Mouse (Mus musculus): ENCODE data around the gene Gramd1b. TPM values are rescaled to one million over a fixed set of nuclear protein-coding genes. Genes with fewer than 3 reads are reported as not detected.
A peak's percentile ranks its signal among the peaks of the same experiment; 100 is the strongest.

Gene Gramd1b
- total RNA-seq, 2 experiments from 2014 or later: 161 to 183 TPM

DNA sequence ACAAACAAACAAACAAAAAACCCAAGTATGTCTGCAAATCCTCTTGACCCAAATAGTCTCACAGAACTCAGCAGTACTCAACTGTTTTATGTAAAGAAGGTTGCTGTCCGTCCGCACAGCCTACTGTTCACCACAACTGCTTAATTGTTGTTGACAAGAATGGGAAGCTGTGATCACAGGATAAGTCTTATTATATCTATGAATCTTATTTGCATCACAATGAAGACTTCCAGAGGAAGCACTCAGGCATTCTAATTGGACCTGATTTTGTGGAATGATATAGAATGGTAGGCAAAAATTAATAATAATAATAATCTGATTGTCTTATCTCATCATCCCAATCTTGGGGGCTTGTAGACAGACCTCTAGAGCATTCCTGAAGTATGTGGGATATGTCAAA is 181.1 kb downstream of the Gramd1b start:
- intact Hi-C loops (cut with DNase I): no loop called here
- no peak for DNase-seq (ENCODE audit: low spot score in 2 of 2)

DNA sequence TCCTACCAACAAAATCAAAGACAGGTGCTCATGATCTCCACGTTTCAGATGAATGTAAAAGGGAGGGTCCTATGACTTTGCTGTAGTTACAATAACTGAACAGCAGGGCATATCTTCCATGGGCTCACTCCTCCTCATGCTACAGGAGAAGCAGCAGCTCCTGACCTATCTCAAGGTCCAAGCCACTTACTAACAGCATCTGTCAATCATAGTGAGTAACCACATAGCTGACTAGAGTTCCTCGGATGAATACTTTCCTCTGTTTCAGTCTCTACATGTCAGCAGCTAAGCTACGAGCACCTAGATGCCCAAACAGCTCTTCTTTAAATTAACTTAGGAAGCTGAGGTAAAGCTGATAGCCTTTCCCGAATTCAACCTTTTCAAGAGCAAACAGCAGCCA is 181.6 kb downstream of the Gramd1b start:
- DNase-seq (ENCODE audit: low spot score in 2 of 2): no peak
- intact Hi-C loops (cut with DNase I): loop anchor here (10.0 kb wide), 1 partner anchor 205 kb away; no protein-coding TSS in a partner anchor

DNA sequence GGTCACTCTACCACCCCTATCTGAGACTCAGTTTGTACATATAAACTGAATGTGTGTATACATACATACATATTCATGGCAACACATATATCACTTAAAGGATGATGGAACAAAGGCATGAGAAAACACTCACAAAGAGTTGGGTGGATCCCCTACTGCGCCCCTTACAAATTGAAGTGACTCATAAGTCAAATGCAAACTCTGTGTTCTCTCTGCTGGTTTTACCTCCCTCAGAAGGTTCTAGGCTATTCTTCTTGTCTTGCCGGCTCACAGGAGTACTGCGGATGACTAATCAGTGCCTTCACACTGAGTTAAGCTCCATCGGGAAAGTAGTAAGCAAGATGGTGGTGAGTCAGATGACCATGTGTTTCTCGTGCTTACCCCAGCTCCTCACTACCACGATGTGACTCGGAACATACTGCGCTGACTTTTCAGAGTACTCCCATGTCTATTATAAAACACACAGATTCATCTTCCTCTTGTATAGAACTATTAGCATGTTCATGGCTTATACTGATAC is 182.4 kb downstream of the Gramd1b start:
- intact Hi-C loops (cut with DNase I): loop anchor here (10.0 kb wide), 1 partner anchor 206 kb away; no protein-coding TSS in a partner anchor
- peak in 1 of 2 experiments; percentile 86 for DNase-seq (ENCODE audit: low spot score in 2 of 2)

DNA sequence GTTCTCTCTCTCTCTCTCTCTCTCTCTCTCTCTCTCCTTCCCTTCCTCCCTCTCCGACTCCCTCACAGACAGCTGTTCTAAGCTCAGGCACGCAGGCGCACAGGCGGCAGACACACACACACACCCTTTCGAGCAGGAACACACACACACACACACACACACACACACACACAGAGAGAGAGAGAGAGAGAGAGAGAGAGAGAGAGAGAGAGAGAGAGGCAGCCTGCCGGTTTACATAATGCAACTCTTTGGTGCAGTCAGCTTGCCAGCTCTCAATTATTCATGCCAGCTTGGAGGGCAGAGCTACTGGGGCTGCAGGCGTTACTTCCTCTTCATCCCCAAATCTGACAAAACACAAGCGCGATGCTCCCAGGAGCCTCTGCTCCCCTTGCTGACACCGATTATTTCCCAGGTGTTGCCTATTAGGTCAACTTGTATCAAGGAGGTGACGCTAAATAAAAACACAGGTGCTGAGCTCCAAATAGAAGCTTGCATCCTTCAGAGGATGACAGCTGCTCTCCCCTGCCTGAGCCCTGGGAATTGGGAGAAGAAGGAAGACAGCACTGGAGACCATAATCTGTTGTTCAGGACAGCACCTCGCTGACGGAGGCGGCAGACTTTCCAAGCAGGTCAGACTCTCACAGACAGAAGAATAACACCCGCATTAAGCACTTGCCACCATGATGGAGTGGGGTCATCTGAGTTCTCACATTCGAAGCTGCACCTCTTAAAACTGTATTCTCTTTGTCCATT is 184.8 kb downstream of the Gramd1b start:
- DNase-seq (ENCODE audit: low spot score in 2 of 2): peak; percentile 70 to 90
- intact Hi-C loops (cut with DNase I): loop anchor here (10.0 kb wide), 1 partner anchor 208 kb away; no protein-coding TSS in a partner anchor

DNA sequence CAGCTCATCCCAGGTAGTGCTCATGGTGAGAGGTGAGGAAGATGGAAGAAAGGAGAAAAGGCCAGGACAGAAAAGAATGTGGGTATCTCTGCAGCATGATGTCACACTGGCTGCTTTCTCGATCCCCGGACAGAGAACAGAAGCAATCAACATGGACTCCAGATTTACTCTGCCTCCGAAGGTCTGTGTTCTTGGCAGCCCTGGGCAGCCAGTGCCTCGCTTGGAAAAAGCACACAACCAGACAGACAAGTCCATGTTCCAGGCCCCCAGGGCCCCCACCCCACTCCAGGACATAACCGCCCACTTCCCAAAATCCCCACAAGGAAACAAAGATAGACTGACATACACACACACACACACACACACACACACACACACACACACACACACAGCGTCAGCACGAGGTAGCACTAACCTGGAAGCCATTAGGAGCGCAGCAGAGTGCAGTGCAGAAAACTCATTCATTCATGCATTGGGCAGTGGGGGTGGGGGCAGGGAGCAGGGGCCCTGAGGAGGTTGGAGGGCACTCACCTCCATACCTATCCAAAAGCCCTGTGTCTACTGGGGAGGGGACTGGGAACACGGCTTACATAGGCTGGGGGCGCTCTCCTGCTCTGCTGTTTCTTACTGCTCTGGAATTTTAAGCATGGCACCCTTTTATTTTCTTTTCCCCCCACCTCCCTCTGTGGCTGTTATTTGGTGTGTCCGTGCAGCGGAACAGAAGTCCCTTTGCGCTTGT is 185.5 kb downstream of the Gramd1b start:
- intact Hi-C loops (cut with DNase I): loop anchor here (2.0 to 10.0 kb wide), 2 partner anchors 29 to 209 kb away; no protein-coding TSS in a partner anchor
- peak in 1 of 2 experiments; percentile 65 for DNase-seq (ENCODE audit: low spot score in 2 of 2)

DNA sequence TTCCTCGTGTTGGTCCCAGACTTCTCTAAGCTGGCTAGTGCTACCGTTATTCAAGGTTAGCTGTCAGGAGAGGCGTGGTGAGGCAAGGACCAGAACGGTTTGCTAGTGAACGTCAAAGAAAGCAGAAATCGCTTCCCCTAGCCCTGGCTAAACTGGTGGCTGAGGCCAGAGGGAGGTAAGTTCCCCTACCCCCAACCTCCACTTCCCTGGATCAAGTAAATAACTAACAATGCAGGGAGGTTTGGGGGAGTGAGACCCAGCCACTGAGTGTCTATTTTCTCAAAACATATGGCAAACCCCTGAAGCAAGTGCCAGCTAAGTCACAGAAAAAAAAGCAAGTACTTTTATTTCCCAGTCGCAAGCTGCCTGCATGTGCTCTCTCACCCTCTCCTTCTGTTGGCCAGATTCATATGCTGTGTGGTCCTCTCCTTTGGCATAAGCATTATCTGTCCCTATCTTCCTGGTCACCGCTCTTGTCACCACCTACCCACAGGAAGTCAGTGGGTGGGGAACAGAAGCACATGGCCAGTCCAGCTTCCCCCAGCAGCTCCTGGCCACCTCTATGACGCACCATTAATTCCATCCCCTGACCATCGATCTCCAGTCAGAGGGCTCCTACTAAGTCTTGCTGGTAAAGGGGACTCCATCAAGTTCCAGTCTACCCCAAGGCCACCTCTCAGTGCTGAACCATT is 186.2 kb downstream of the Gramd1b start:
- peak in 1 of 2 experiments; percentile 78 for DNase-seq (ENCODE audit: low spot score in 2 of 2)
- intact Hi-C loops (cut with DNase I): loop anchor here (2.0 to 10.0 kb wide), 2 partner anchors 30 to 210 kb away; no protein-coding TSS in a partner anchor

DNA sequence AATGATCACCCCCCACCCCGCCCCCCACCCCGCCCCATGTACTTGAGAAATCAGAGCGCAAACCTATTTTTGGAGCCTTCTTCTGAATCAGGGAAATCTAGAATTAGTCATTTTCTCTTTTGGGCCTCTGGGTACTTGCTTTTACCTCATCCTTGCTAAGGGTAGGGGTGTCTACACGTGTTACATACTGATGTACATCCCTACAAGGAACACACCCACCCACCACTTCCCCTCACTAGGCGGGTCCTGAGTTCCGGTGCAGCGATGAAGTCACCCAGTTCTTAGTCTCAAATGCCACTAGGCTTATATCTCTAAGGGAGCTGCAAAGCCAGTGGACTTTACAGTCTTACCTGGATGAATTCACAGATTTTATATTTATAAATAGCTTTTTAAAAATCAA is 187.4 kb downstream of the Gramd1b start:
- peak in 1 of 2 experiments; percentile 93 for DNase-seq (ENCODE audit: low spot score in 2 of 2)
- intact Hi-C loops (cut with DNase I): loop anchor here (2.0 to 10.0 kb wide), 2 partner anchors 31 to 211 kb away; no protein-coding TSS in a partner anchor

DNA sequence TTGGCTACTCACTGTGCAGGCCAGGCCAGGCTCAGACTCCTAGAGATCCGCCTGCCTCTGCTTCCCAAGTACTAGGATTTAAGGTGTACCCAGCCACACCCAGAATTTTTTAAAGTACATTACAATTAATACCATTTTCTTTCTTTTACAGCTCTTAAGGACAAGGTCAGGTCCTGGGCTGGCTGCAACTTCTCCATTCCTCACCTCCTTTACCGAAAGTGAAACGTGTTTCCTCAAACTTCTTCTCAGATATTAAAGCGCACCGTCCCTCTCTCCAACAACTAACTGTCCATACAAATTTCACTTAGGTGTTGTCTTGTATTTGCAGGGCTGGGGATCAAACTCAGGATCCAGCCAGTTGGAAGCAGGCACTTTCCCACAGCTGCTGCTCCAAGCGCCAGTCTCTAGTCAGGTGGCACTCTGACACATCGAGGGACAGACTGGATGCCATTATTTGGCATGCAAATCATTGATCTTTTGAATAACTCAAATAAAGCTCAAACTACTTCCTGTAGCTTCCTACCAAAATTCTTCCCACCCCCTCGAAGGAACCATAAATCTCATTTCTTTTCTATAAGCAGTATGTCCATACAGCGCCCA is 188.0 kb downstream of the Gramd1b start:
- intact Hi-C loops (cut with DNase I): loop anchor here (10.0 kb wide), 1 partner anchor 212 kb away; no protein-coding TSS in a partner anchor
- no peak for DNase-seq (ENCODE audit: low spot score in 2 of 2)

DNA sequence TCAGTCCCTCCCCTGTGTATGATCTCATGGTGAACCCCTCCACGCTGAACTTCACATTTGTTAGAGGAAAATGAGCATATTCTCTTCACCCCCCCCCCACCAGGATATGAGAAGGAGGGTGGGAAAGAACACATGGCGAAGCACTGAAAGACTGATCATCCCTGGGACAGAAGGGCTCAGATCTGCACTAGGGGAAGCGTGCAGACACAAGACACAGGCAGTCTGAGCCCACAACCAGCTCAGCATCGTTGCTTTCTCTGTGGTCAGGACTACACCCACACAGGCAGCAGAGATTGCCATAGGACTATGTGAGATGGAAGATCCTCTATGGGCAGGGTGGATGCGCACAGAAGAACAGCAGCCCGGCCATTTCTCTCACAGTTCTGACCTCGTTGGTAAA is 189.1 kb downstream of the Gramd1b start:
- DNase-seq (ENCODE audit: low spot score in 2 of 2): peak in 1 of 2 experiments; percentile 63
- intact Hi-C loops (cut with DNase I): loop anchor here (10.0 kb wide), 1 partner anchor 213 kb away; no protein-coding TSS in a partner anchor

DNA sequence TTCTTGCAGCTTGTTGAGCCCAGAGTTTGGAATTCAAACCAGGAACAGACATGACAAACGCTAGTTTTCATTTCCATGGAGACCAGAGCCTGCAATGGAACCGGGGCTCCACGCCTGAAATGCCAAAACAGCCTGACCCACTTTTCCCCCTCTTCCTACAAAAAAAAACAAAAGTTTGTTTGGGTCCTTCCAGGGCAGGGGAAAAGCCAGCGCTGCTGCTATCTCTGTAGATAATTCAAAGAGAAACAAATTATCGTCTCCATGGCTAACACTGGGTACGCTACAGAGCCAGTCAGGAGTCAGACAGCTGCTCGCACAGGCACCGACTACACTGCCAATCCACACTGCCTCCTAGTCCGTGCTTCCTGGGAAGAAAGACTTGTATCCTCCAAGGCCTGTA is 191.6 kb downstream of the Gramd1b start:
- DNase-seq (ENCODE audit: low spot score in 2 of 2): peak in 1 of 2 experiments; percentile 54
- intact Hi-C loops (cut with DNase I): loop anchor here (10.0 kb wide), 1 partner anchor 415 kb away; no protein-coding TSS in a partner anchor

DNA sequence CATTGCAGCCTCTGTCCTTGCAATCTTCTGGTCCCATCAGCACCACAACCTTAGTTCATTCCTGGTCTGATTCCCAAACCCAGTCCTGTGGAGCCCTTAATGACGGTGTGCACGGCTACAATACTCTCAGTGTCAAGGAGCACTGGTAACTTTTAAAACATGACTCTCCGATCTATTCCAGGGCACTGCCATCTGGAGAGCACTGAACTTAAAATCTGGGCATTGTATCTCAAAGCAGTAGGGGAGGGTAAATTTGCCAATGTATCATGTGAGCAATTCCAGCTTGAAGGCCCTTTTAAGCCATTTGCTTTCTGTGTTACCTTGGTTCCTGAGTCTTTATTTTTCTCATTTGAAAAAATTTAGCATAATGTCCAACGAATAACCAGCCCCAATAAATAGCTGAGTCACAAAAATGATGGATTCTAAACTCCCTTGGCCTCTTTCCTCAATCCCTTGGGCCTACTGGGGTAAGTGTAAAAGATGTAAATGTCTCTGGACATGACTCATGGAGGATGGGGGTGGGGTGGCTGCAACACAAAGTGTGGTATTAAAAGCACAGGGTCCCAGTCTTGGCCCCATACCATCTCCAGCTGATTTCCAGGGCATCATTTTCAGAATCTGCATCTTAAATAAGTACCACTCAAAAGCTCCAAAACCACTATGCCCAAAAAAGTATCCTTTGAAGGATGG is 193.9 kb downstream of the Gramd1b start:
- no peak for DNase-seq (ENCODE audit: low spot score in 2 of 2)
- intact Hi-C loops (cut with DNase I): loop anchor here (10.0 kb wide), 1 partner anchor 418 kb away; no protein-coding TSS in a partner anchor

DNA sequence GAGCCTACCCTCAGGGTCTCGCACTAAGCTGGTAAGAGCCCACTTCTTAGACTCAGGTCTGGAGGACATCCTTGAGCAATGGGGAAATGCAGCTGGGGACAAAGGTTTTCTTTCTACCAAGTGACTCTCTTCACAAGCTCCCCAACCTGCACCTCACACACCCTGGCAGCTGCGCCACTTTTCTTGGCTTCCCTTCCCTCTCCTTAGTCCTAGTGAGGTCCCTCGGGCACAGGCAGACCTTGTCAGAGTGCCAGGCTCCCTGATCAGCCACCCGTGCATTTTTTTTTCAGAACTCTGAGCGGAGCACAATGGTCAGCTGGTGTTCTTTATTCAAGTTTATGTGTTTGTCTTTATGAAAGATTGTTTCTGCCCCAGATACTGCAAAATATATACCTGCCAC is 194.5 kb downstream of the Gramd1b start:
- intact Hi-C loops (cut with DNase I): loop anchor here (10.0 kb wide), 1 partner anchor 418 kb away; no protein-coding TSS in a partner anchor
- DNase-seq (ENCODE audit: low spot score in 2 of 2): no peak

DNA sequence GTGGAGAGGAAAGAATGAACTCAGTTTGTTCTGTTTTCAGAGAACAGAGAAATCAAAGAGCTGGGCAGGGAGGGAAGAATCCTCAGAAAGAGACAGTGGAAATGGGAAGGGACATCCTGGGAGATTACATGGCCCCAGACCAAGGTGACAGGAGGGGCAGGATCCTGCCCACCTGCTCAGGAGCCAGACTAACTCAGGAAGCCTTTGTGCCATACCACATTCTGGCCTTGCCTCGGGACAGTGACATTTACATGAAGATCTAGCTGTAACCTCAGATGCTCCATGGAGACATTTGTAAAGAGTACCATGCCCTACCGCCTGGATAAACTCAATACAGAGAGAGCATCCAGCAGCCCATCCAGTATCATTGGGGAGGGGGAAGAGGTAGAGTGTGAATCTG is 196.6 kb downstream of the Gramd1b start:
- intact Hi-C loops (cut with DNase I): loop anchor here (10.0 kb wide), 1 partner anchor 420 kb away; no protein-coding TSS in a partner anchor
- DNase-seq (ENCODE audit: low spot score in 2 of 2): no peak

DNA sequence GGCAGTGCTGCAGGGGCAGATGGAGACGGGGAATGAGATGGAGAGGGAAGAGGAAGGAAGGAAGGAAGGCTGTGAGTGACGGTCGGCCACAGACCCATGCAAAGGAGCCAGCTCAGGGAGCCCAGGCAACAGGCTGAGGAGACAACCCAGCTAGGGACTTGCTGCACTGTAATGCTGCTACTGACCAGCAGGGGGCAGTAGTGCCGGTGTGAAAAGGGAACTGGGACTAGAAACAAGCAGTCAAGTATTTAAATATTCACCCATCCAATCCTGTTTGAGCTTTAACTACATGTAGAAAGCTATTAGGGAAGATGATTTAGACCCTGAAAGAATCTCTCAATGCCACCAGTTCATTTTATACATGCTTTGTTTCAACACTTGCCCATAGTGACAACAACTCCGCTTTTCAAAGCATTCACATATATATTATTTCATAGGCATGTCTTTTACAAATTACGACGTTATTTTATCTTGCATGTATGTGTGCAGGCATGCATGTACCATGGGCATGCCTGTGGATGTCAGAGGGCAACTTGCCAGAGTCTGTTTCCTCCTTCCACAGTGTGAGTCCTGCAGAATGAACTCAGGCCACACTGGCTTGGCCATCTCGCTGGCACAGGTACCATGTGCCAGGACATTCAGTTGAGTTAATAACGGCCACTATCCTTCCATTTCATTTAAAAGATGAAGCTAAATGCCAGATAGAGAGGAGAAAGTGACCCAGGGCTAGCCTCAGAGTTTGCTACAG is 197.4 kb downstream of the Gramd1b start:
- intact Hi-C loops (cut with DNase I): loop anchor here (10.0 kb wide), 1 partner anchor 421 kb away; no protein-coding TSS in a partner anchor
- DNase-seq (ENCODE audit: low spot score in 2 of 2): peak; percentile 76 to 86

DNA sequence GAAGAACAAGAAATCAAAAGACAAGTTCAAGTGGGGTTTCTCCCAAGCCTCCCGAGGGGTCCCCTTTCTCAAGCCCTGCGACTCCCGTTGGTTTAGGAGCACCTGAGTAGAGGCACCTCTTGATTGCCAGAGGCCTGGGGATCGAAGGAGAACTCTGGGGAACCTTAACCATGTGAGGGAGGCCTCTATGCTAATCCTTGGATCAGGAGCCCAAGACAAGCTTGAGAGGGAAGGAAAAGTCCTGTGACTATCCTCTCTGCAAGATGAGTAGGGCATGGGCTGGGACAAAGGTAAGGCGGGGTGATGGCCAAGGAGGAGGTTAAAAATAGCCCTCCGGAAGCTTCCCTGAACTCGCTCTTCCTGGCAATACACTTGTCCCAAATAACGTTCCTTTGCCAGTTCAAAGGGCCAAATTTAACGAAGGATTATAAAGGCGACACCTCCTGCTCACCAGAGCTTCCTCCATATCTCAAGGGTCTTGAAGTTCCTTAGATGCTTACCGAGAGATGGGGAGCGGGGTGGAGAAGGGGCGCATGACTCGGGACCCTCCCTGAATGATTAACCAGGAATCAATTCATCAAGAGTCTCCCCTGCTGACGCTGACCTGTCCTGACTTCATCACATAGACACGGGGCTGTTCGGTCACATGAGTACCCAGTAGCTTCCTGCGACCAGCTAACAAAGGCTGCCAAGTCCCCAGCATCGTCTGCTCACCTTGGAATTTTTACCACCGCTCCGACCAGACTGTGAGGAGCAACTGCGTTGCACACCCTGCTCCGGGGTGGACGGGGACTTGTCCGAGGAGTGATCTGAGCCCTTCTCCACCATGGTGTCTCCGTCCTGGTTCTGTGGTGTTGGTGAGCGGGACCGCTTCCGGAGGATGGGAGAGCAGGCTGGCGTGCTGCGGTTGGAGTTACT is 198.2 kb downstream of the Gramd1b start:
- intact Hi-C loops (cut with DNase I): loop anchor here (10.0 kb wide), 1 partner anchor 422 kb away; no protein-coding TSS in a partner anchor
- no peak for DNase-seq (ENCODE audit: low spot score in 2 of 2)

DNA sequence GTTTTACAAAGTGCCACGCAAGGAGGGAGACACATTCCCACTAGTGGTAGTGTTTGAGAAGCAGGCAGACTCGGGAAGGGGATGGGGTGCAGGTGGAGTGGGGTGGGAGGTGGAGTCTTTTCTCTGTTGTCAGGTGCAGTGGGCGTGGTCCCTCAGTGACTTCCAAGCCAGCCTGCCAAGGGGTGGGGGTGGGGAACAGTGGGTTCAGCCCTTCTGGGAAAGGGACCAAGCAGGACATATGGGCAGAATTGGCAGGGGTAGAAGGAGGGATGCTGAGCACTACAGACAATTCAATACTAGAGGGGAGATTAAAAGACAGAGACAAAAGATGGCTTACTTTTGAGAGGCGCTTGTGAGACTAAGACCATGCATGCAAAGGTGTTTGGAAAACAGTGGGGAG is 198.9 kb downstream of the Gramd1b start:
- intact Hi-C loops (cut with DNase I): loop anchor here (10.0 kb wide), 1 partner anchor 422 kb away; no protein-coding TSS in a partner anchor
- peak in 1 of 2 experiments; percentile 73 for DNase-seq (ENCODE audit: low spot score in 2 of 2)

Measured in left cerebral cortex, postnatal 25 days (tissue).